Mouse (Mus musculus): ENCODE results near the gene Rab27a. TPM values are rescaled to one million over a fixed set of nuclear protein-coding genes. Genes with fewer than 3 reads are reported as not detected.
A peak's percentile ranks its signal among the peaks of the same experiment; 100 is the strongest.
"Not testable (repeated sequence)": the region's sequence is repeated elsewhere in the genome, so short reads cannot be mapped to it uniquely, and the experiment has no call there.

The Rab27a gene
- polyA plus RNA-seq, 1 experiment from 2014 or later = 2.9 TPM

- ChIA-PET POLR2A (no interaction called here), CTCF (no interaction called here)
- ATAC-seq = no peak
- no peak for TF ChIP-seq CTCF (IDR thresholded peaks at IDR 0.05)
- peaks cover 4% of the 10 kb centered on the region for H3K27me3 ChIP-seq
- in situ Hi-C loops (cut with MboI; ENCODE audit: low pct_unique_long_range_greater_than_20kb) = no loop called here
- no peak for DNase-seq (ENCODE audit: low read depth, low spot score)
These were observed 61.1 kb downstream of the Rab27a start for GRCm38 (mm10) chr9:73105771-73106170.

DNA sequence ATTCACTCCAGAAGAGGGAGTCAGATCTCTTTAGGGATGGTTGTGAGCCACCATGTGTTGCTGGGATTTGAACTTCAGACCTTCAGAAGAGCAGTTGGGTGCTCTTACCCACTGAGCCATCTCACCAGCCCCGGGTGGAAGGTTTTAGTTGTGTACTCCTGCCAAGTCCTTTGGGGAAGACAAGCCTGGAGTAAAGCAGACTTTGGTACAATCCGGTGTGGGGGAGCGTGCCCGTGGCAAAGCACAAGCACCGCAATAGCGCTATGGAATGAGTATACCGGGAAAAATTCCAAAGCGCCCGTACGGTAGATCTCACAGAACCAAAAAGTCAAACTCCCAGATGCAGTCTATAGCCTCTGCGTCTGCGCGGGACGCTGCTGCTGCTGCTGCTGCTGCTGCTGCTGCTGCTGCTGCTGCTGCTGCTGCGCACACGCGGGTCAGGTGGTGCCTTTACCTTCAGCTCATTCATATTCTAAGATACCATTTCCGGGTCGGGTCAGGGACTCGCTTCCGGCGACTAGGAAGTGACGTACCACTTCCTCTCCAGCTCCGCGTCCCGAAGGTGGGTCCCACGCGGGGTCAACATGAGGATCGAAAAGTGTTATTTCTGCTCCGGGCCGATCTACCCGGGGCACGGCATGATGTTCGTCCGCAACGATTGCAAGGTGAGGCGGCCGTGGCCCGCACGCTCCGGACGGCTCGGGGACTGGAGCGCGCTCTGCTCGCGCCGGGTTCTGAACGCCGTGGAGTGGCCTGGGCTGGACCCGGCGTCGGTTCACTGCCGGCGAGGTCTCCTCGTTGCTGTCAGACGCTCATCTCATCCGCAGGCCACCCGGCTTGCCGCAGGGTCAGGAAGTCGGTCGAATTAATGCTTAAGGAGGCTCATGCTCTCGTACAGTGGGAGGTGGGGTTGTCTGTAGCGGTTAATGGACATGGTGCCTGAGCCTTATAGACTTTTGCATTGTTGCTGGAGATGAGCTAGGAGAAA lies 68.6 kb downstream of the Rab27a start, which contains the start of gene Rsl24d1:
TSS of gene Rsl24d1 (plus strand) at position 508 of the 988 bp plus-strand sequence.
- POLR2A ChIA-PET = no interaction called here
- DNase-seq (ENCODE audit: low read depth, low spot score) = peak; percentile 39
- peak; percentile 93 for ATAC-seq
- no peak for TF ChIP-seq CTCF (IDR thresholded peaks at IDR 0.05)
- in situ Hi-C loops (cut with MboI; ENCODE audit: low pct_unique_long_range_greater_than_20kb) = no loop called here
- CTCF ChIA-PET = no interaction called here
- H3K27me3 ChIP-seq = no peaks in the 10 kb centered on the region

- POLR2A ChIA-PET; ATAC-seq; CTCF ChIA-PET; DNase-seq (ENCODE audit: low read depth, low spot score); H3K27me3 ChIP-seq; in situ Hi-C loops (cut with MboI; ENCODE audit: low pct_unique_long_range_greater_than_20kb): not testable (repeated sequence)
These were observed 72.0 kb downstream of the Rab27a start for GRCm38 (mm10) chr9:73116704-73117103.

DNA sequence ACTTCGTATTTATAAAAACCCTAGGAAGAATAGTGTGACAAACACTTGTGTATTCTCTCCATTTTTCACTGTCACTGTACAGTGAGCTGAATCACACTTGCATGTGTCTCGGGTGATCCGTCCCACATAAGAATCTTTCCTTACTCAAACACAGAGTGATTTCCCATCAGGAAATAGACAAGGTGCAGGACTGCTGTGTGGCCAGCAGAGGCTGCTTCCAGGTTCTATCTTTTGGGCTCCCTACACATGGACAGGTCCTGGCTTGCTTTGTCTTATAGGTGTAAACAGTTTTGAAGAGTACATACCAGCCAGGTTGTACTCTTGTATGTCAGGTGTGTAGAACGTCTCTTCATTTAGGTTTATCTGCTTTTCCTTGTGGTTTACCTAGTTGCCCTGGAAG lies 73.4 kb downstream of the Rab27a start:
- in situ Hi-C loops (cut with MboI; ENCODE audit: low pct_unique_long_range_greater_than_20kb) = no loop called here
- no peaks in the 10 kb centered on the region for H3K27me3 ChIP-seq
- CTCF ChIA-PET = no interaction called here
- DNase-seq (ENCODE audit: low read depth, low spot score) = no peak
- ATAC-seq = no peak
- TF ChIP-seq CTCF (IDR thresholded peaks at IDR 0.05) = peak; percentile 36
- POLR2A ChIA-PET = no interaction called here

DNA sequence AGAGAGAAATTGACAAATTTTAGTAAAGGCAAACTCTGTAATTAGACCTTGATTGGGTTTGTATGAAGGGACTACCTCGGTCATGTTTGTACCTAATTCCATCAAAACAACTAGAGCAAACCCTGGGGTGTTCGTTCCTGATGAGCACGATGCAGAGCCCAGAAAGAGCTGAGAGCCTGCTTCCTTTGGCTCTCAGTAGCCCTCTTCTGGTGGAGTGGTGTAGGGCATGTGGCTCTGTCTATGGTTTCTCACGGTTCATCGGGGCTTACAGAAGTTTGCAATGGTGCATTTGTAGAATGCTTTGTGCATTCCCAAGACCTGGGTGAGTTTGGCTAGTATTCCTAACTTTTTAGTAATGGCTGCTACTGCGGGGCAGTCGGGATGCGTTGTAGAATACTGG lies 77.1 kb downstream of the Rab27a start:
- in situ Hi-C loops (cut with MboI; ENCODE audit: low pct_unique_long_range_greater_than_20kb) = no loop called here
- TF ChIP-seq CTCF (IDR thresholded peaks at IDR 0.05) = peak; percentile 48
- CTCF ChIA-PET = no interaction called here
- no peaks in the 10 kb centered on the region for H3K27me3 ChIP-seq
- DNase-seq (ENCODE audit: low read depth, low spot score) = no peak
- POLR2A ChIA-PET = no interaction called here
- ATAC-seq = no peak

- POLR2A ChIA-PET = no interaction called here
- H3K27me3 ChIP-seq = no peaks in the 10 kb centered on the region
- ATAC-seq (no peak), DNase-seq (ENCODE audit: low read depth, low spot score) (no peak)
- in situ Hi-C loops (cut with MboI; ENCODE audit: low pct_unique_long_range_greater_than_20kb) = no loop called here
- CTCF ChIA-PET = no interaction called here
- TF ChIP-seq CTCF (IDR thresholded peaks at IDR 0.05) = no peak
These were observed 80.5 kb downstream of the Rab27a start for GRCm38 (mm10) chr9:73125043-73125570.

DNA sequence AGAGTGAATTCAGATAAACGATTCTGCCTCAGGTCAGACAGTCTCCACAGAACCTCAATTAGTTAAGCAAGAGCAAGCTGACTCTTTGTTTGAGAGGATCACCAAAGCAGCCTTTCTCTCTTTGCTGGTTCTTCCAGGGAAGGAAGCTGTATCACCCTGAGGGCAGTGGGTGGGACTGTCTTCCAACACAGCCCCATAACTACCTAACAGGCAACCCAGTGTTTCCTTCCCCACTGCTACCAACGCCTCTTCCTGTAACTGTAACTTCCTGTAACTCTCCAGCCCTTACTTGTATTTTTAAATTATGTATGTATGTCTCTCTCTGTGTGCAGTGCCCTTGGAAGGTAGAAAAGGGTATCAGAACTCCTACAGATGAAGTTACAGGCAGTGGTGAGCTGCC lies 82.8 kb downstream of the Rab27a start:
- no peak for TF ChIP-seq CTCF (IDR thresholded peaks at IDR 0.05)
- in situ Hi-C loops (cut with MboI; ENCODE audit: low pct_unique_long_range_greater_than_20kb) = no loop called here
- CTCF ChIA-PET = interaction anchor here (0.7 kb wide), 1 partner anchor 20 kb away, joined by 3 read pairs; no protein-coding TSS in a partner anchor
- DNase-seq (ENCODE audit: low read depth, low spot score) (no peak), ATAC-seq (no peak)
- POLR2A ChIA-PET = no interaction called here
- H3K27me3 ChIP-seq = no peaks in the 10 kb centered on the region

DNA sequence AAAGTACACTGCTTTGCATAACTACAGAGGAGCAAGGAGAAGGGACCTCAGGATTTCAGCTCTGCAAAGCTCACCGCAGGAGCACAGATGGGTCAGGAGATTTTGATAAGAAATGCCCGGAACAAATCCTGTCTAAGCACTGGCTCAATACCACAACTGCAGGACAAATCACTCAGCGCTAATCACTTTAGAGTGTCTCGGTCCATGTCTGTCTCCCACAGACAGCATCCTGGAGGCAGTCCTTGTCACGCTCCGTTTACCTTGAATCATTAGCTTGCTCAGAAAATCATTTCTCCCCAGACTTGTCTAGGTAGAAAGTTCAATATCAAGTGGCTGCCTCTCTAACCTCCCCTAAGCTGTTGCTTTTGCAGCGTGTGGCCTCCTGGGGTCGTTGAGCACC lies 85.2 kb downstream of the Rab27a start:
- ChIA-PET POLR2A (no interaction called here), CTCF (no interaction called here)
- TF ChIP-seq CTCF (IDR thresholded peaks at IDR 0.05) = no peak
- peak; percentile 13 for DNase-seq (ENCODE audit: low read depth, low spot score)
- in situ Hi-C loops (cut with MboI; ENCODE audit: low pct_unique_long_range_greater_than_20kb) = no loop called here
- ATAC-seq = peak; percentile 60
- no peaks in the 10 kb centered on the region for H3K27me3 ChIP-seq

- DNase-seq (ENCODE audit: low read depth, low spot score) = no peak
- ChIA-PET CTCF (no interaction called here), POLR2A (no interaction called here)
- peak; percentile 33 for ATAC-seq
- TF ChIP-seq CTCF (IDR thresholded peaks at IDR 0.05) = no peak
- no peaks in the 10 kb centered on the region for H3K27me3 ChIP-seq
- in situ Hi-C loops (cut with MboI; ENCODE audit: low pct_unique_long_range_greater_than_20kb) = no loop called here
These were observed 85.9 kb downstream of the Rab27a start for GRCm38 (mm10) chr9:73130529-73130928.

GRCm38 (mm10) chr9:73137341-73137886 lies 92.8 kb downstream of the Rab27a start:
- ChIA-PET POLR2A (no interaction called here), CTCF (no interaction called here)
- DNase-seq (ENCODE audit: low read depth, low spot score) (no peak), ATAC-seq (no peak)
- H3K27me3 ChIP-seq = peaks cover 3% of the 10 kb centered on the region
- in situ Hi-C loops (cut with MboI; ENCODE audit: low pct_unique_long_range_greater_than_20kb) = no loop called here
- TF ChIP-seq CTCF (IDR thresholded peaks at IDR 0.05) = no peak

Other genes with a start within 250 kb of the Rab27a start
- gene Prtg, start 238.0 kb upstream of the Rab27a start, polyA plus RNA-seq (2021) = 2.1 TPM
- 8.4 TPM for gene Pygo1, start 119.2 kb upstream of the Rab27a start, polyA plus RNA-seq (2021)
- 0.77 TPM for gene Dyx1c1, start 86.1 kb upstream of the Rab27a start, polyA plus RNA-seq (2021)
- not detected for gene Gm44503, start 86.0 kb upstream of the Rab27a start, polyA plus RNA-seq (2021)
- 24.3 TPM for gene Ccpg1os, start 59.5 kb upstream of the Rab27a start, polyA plus RNA-seq (2021)
- gene Ccpg1, start 59.4 kb upstream of the Rab27a start, polyA plus RNA-seq (2021) = 63.2 TPM
- gene Pigb, start 4.5 kb upstream of the Rab27a start, polyA plus RNA-seq (2021) = 23.3 TPM
- gene Khdc3, start 57.0 kb downstream of the Rab27a start, polyA plus RNA-seq (2021) = not detected
- gene Gm20509, start 57.6 kb downstream of the Rab27a start, polyA plus RNA-seq (2021) = not detected
- 52.1 TPM for gene Rsl24d1, start 68.6 kb downstream of the Rab27a start, polyA plus RNA-seq (2021)